Mouse (Mus musculus) urinary bladder, postnatal 25 days (tissue): ENCODE data around the gene Ppp1ca.

Experiments
- DNase-seq: peaks from one replicate; pipeline ENCODE4 v3.0.0; 2022; ENCODE audit warnings: low spot score

The Ppp1ca gene

DNA sequence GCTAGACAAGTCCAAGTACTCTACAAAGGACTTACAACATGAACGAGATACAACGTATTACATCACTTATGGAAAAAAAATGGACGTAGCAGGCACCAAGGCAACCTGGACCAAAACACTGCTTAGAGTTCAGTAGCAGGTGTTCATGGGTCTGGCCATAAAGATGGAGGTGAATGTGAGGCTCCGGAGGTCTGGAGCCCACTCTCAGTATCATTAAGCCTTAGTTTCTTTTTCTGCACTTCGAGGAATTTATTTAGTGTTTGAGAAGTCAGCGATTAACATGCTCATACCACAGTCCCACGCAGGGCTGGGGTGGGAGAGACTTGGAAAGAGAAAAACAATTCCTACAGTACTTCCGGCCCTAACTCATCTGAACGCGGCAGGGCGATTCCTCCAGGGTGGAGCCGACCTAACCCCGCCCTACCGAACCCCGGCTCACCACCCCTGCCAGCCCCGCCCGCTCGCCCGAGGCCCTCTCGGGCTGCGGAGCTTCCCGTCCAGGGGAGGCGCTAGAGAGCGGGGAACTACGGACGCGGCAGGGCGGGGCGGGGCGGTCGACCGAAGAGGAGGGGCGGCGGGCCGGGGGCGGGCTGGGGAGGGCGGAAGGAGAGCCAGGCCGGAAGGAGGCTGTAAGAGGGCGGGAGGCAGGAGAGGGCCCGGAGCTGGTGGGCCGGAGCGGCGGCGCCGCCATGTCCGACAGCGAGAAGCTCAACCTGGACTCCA, at the start of gene Ppp1ca:
Ppp1ca (plus strand) TSS at position 538 of the 723 bp plus-strand sequence.
- peak; percentile 99 for DNase-seq

DNA sequence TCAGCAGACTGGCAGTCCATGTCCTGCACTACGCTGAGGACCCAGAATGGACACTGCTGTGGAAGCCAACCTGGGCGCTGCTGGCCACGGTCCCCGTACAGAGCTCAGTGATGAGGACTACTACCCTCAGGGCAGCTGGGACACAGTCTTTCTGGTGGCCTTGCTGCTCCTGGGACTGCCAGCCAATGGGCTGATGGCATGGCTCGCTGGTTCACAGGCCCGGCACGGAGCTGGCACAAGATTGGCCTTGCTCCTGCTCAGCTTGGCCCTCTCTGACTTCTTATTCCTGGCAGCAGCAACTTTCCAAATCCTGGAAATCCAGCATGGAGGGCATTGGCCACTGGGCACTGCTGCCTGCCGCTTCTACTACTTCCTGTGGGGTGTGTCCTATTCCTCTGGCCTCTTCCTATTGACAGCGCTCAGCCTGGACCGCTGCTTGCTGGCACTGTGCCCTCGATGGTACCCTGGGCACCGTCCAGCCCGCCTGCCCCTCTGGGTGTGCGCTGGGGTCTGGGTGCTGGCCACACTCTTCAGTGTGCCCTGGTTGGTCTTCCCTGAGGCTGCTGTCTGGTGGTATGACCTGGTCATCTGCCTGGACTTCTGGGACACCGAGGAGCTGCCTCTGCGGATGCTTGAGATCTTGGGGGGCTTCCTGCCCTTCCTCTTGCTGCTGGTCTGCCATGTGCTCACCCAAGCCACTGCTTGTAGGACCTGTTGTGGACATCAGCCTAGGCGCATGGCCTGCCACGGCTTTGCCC, 49.3 kb upstream of the Ppp1ca start:
- DNase-seq = no peak

DNA sequence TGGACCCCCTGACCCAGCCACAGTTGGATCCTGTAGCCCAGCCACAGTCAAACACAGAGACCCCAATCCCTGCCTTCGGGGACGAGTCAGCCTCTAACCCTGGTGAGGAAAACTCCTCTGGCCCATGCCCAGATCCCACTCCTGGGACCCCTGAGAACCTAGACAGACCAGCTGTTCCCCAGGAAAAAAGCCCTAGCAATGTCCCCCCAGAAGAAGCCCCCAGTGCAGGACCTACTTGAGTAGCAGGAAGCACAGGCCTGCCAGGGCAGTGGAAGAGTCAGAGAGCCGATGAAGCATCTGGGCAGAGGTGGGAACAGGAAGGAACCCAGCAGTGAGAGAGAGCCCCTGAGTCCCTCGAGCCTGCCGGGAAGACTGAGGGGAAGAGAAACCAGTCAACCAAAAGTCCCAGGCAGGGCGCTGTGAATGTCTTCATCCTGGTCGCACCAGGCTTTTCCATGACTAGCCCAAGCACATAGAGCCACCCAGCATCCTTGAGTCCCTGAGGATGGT, 48.1 kb upstream of the Ppp1ca start, which contains the start of gene Cabp4:
Cabp4 (minus strand) TSS at position 275 of the 510 bp plus-strand sequence.
- DNase-seq = no peak

DNA sequence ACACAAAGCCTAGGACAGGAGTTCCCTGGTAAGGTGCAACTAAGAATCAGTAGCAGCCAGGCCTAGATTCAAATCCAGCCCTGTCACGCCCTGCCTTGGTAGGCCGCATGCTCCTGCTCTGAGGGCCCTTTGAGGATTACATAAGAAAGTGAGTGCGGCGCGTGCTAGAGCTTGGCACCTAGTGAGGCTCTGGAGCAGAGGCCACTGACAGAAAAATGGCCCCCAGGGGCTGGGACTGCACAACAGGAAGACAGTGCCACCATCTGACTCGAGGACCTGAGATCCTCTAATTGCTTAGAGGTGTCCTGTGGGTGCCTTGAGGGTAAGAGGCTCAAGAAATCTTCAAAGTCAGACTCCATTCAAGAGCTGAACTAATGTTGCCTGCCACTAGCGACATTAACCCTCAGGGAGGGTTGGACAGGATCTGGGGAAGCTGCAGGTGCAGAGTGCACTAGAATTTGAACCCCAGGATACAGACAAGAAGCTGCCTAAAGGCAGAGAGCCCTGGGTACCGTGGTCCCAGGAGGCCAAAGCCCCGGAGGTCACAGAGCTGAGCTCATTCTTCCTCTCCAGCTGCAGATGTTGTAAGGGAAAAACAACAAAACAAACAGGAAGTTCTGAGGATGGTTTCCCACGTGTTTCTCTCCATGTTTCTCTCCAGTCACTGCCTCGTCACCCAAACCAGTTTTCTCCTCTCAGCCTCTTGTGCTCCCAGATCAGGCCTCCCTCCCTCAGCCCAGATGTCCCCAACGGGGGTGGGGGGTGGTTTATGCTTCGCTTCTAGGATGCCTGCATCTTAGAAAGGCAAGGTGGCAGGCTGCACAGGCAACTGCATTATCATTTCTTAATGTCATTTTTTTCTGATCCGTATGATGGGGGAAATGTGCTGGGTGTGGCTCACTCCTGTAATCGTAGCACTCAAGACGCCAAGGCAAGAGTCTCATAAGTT, 47.0 kb upstream of the Ppp1ca start:
- no peak for DNase-seq

DNA sequence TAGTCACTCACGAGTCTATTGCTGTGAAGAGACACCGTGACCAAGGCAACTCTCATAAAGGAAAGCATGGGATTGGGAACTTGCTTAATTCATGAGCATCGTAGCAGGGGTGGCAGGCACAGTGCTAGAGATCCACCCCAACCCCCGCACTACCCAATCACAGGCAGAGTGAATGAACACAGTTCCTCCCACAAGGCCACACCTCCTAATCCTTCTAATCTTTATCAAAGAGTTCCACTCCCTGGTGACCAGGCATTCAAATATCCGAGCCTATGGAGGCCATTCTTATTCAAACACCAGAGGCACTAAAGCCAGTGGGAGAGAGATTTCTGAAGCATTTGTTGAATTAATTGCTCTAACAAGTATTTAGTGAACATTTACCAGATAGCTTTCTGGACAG, 45.9 kb upstream of the Ppp1ca start:
- no peak for DNase-seq

DNA sequence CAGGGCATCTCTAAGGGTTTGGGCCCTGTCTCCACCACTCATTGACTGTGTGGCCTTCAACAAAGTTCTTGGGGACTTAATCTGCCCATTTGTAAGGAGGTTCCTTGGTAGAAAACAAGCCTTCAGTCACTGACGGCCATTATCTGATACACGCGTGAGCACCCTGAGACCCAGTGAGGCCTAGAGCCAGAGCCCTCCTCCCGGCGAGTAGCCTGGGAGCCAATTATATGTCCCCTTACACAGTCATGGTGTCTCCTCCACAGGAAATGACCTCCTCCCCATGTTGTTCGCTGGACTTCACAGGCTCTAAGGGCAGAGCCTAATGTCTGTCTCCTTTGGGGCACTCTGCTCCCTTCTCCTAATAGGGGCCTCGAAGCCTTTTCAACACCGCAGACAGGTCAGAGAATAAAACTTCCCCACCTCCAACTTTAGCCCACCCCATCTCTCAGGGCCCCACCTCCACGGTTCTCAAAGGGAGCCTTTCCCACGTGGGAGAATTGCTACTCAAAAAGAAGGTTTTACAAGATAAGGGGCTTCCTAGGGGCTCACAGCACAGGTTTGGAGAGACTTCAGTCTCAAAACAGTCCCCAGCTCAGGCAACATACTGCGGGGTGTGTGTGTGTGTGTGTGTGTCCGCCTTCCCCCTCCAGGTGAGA, 45.4 kb upstream of the Ppp1ca start:
- DNase-seq = no peak

DNA sequence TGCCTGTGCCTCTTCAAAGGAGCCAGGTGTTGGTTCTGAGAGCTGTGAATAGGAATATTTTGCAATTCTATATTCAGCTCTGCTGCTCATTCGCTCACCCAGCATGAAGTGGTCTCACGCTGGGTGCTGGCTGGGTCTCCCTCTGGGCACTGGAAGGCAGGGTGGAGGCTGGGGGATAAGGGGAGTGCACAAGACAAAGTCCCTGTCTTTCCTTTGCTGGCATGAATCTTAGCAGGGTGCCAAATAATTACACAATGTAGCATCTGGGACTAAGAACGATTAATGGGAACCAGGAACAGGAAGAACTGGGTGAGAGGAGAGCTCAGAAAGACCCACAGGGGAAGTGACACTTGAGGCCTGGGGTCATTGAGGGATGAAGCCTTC, 44.9 kb upstream of the Ppp1ca start:
- no peak for DNase-seq

DNA sequence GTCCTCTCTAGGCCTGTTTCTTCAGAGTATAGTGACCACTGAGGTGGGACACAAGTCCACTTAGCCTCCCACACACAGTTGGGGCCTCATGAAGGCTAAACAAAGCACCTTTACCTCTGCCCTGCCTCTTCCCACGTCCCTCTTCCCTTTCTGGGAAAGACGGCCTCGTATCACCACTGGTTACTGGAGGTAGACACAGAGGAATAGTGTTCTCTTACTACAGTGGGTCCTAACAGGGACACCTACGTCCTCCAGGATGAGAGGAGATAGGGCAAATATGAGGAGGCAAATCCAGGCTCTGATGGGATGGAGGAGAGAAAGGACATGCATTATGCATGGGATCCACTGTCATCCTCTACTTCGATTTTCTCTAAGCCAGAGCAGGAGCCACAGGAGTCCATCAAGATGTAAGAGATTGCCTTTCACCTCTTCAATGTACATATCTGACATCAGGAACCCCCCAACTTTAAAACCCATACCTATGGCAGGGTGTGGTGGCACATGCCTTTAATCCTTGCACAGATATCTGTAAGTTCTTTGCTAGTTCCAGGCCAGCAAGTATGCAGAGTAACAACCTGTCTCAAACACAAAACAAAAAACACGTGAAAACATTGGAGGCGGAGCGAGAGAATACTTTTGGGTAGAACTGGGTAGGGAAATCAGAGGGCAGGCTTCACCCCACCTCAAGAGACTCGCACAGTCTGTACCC, 43.9 kb upstream of the Ppp1ca start:
- DNase-seq = no peak

DNA sequence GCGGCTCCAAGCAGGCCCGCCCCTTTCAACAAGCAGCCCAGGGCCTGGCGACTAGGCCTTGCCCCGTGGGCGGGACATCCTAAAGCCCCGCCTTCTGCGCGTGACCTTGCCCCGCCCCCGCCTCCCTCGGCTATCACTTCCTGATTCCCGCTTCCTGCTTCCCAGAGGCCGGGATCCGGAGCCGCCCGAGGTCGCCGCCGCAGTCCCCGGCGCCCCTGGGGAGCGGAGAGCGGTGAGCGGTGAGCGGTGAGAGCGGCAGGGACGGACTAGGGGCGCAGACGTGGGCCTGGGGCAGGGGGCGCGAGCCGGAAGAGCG, 43.4 kb upstream of the Ppp1ca start, which contains the start of gene Coro1b:
Coro1b (plus strand) TSS at position 129 of the 316 bp plus-strand sequence.
- peak; percentile 98 for DNase-seq

DNA sequence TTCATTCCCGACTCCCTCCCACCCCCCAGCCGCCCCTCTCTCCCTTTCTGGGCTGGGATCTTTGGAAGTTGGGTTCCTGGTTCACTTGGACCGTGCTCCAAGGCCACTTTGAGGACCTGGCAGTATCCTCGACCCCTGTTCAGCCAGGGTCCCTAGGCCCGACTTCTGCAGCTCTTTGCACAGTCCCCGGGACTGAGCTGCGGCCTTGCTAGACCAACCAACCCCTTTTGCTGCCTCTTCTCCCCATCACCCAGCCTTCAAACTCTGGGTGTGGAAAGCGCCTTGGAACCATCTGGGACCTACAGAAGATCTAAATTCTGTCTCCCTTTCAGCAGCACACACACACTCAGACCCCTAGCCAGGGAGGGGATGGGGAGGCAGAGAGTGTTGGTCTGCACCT, 43.0 kb upstream of the Ppp1ca start:
- DNase-seq = no peak

DNA sequence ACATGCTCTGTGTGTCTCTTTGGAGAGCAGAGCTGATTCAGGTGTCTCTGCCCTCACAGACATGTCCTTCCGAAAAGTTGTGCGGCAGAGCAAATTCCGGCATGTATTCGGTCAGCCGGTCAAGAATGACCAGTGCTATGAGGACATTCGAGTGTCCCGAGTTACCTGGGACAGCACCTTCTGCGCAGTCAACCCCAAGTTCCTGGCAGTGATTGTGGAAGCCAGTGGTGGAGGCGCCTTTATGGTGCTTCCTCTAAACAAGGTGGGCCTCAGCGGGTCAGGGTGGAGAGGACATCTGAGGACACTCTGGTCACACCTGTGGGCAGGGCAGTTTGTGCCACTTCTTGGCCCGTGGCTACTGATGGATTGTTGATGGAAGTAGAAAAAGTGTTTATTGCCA, 42.6 kb upstream of the Ppp1ca start:
- DNase-seq = no peak

DNA sequence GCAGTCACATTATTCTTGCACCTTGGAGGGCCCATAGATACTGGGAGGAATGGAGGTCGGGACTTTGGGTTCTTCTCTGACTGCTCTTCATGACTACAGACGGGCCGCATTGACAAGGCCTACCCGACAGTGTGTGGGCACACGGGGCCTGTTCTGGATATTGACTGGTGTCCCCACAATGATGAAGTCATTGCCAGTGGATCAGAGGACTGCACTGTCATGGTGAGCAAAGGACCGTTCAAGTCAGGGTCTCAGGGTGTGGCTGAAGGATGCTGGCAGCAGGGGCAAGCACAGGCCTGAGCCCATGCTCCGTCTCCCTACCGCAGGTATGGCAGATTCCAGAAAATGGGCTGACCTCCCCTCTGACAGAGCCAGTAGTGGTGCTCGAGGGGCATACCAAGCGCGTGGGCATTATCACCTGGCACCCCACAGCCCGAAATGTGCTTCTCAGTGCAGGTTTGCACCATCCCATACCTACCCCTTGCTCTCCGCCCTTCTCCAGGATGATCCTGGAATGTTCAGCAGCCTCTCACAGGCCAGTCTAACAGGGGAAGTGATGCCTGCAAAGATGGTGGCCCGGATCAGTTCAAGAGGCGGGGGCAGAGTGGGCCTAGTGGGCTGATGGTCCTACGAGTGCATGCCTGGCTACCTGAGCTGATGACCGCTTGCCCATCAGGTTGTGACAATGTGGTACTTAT, 42.0 kb upstream of the Ppp1ca start:
- DNase-seq = no peak

DNA sequence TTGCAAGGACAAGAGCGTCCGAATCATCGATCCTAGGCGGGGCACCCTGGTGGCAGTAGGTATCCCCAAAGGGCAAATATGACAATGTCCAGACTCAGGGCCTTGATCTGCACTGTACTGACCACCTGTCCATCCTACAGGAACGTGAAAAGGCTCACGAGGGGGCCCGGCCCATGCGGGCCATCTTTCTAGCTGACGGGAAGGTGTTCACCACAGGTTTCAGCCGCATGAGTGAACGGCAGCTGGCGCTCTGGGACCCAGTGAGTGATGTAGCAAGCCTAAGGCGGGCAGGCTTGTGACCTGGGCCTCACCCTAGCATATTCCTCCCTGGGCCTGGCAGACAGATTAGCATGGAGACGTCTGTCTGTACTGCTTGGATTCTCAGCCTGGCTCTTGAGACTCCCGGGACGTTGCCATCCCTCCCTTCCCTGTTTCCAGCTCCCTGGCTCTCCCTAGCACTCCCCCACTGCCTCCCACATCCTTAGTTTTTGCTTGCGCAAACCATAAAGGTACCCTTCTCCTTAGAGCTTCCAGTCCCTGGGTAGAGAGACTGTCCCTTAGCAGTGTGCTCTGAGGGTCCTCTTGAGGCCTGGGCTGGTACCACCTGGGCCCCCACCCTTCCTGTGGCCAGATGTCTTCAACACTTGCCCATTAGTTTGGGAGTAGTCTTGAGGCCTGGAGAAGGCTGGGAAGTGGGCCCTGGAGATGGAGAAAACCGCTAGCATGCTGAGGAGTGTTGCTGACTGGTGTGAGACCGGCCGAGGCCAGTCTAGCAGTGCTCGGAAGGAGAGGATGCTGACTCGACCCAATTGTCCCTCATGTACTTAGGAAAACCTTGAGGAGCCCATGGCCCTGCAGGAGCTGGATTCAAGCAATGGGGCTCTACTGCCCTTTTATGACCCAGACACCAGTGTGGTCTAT, 41.0 kb upstream of the Ppp1ca start:
- no peak for DNase-seq

DNA sequence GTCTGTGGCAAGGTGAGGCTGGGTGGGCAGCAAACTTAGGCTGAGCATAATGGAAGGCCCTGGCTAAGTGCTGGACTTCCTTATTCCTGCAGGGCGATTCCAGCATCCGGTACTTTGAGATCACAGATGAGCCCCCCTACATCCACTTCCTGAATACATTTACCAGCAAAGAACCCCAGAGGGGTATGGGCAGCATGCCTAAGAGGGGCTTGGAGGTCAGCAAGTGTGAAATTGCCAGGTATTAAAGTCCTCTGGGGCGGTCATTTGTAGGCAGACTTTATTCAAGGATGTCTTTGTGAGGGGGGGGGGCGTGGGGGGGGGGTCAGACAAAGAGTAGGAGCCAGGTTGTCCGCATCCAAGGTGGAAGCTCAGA, 40.4 kb upstream of the Ppp1ca start:
- no peak for DNase-seq

DNA sequence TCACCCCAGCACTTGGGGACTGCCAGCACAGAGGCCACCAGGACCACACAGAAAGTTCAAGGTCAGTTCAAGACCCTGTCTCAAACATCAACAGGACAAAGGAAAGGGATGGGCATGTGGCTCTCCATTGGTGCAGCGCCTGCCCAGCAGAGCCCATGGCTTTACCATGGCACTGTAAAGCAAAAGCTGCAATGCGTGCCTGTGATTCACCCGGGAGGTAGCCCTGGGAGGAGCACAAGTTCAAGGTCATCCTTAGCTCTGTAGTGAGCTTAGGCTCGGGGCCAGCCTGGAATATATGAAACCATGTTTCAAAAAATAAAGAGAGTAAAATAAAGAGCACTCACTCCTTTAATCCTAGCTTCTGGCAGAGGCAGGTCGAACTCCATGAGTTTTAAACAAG, 40.0 kb upstream of the Ppp1ca start:
- DNase-seq = no peak

DNA sequence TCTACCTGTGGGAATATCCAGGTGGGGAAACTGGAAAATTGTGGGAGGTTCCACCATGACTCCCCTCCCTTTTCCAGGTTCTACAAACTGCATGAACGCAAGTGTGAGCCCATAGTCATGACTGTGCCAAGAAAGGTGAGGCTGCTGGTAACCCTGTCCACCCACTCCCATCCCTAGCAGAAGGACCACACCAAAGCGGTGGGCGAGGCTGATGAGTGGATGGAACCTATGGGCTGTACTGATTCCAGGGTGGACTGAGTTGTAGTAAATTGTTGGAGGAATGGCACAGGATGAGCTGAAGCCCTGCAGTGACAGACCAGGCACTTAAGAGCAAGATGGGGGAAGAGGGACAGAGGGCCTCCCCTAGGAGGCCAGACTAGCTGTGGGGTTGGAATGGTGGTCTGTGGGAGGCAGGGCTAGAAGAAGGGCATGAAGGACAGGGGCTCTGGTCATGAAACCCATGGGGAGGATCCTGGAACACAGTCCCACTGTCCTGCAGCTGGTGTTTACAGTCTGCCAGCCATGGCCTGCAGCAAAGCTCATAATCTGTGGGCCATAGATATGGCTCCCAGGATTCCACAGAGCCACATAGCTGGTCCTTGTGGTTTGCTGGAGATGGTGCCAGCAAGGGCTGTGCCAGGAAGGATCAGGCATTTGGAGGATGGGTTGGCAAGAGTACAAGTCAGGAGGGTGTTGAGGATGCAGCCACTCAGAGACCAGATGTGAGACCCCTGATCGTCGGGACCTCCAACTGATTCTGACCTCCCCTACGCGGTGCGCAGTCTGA, 39.2 kb upstream of the Ppp1ca start:
- no peak for DNase-seq

DNA sequence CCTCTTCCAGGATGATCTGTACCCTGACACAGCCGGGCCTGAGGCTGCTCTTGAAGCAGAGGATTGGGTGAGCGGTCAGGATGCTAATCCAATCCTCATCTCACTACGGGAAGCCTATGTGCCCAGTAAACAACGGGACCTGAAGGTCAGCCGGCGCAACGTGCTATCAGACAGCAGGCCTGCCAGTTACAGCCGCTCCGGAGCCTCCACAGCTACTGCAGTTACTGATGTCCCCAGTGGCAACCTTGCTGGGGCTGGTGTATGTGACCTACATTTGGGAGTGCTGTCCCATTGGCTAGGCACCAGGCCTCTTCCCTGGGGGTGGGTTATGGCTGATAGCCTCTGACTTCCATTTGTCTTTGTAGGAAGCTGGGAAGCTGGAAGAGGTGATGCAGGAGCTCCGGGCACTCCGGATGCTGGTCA, 38.6 kb upstream of the Ppp1ca start, which contains the start of gene Ptprcap:
Ptprcap (plus strand) TSS at position 373 of the 423 bp plus-strand sequence.
- no peak for DNase-seq

DNA sequence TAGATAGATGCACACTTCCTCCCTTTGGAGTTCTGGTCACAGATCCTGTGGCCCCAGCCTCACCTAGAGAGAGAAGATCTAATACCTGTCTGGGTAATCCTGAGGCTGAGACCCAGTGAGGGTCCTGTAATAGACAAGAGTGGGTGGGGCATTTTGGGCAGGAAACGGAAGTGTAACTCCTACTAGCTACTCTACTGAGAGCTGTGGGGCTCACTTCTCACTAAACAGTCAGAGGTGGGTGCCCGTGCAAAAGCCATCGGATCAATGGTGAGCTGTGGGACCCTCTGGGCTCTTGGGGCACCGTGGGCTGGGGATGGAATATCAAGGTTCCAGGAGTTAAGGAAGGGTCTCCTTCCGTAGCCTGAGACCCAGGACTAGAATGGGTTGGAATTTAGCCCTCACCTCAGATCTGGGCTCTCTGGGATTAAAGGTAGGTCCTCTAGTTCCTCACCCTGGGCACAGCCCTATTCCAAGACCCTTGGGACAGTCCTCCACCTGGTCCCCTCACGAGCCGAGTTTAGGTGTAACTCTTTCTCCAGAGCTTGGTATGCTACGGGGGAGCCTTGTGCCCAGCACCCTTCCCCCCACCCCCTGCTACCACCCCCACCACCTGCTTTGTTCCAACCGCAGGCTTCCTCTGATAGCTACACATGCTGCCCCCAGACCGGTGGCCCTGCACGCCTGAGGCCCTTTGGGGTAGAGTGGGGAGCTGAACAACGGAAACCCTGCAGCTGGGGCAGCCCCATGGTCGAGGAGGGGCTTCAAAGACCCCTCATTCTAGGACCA, 37.2 kb upstream of the Ppp1ca start:
- DNase-seq = no peak
